Mouse (Mus musculus): Measurements from ENCODE around the gene Myh11.

- TF ChIP-seq POLR2A (IDR thresholded peaks at IDR 0.05; ENCODE audit: extremely low read depth, insufficient read depth, low read length), result no peak
- no peak for TF ChIP-seq CTCF (IDR thresholded peaks at IDR 0.05; ENCODE audit: extremely low read depth, insufficient read depth, low read length)
Observed at GRCm38 (mm10) chr16:14265203-14265920, 25.8 kb downstream of the Myh11 start.
